Mouse (Mus musculus) bone marrow macrophage, adult 2 months (primary cell): ENCODE results near the gene Themis2.

ENCODE experiments used
- CTCF ChIP-seq: IDR thresholded peaks from 2 replicates; pipeline ENCODE4 v1.5.1; 2012; ENCODE audit warnings: low read depth, mild to moderate bottlenecking, low read length, moderate library complexity
- POLR2A ChIP-seq: IDR thresholded peaks from 2 replicates; pipeline ENCODE4 v1.6.1; 2012; ENCODE audit warnings: mild to moderate bottlenecking, low read depth, low read length, borderline replicate concordance

DNA sequence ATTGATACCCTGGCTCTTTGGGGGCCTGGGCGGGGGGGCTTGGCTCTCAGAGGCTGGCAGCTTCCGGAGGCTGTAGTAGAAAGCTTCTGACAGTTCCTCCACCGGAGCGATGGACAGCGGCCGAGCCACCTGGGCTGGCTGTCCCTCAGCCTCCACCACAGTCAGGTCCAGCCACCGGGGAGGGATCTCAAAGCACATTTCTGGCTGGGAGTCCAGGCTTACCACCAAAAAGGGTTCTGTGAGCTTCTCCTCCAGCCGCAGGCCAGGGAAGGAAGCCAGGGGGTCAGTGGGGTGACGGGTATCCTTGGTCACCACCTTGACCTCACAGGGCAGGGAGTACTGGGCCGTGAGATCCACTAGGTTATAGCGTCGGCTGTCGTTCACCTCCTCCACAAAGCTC is 11.0 kb downstream of the Themis2 start:
- TF ChIP-seq POLR2A: no peak
- TF ChIP-seq CTCF: no peak
